ENCODE assay signal across 11 mouse cellular contexts in the genomic region with DNA sequence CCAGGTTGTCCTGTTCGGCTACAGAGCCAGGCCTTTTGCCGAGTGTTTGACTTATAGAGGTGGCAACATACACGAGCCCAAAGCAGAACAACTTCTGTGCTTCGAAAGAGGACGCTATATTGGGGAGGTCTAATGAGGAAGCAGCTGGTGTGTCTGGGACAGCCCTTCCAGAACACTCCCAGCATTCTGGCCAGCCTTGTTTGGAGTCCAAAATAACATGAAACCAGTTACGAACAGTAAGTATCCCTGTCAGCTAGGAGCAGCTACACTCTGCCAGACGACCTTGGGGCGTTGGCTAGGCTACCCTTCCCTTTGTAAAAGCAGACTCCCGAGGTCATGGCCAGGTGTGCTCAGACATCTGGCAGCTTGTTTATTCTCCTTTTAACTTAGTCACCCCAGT. TPM values are rescaled to one million over a fixed set of nuclear protein-coding genes. Genes with fewer than 3 reads are reported as not detected.
DNase-seq lines count a peak whose midpoint lies in the region; ATAC-seq lines count a peak whose summit lies in the region.
"Had no signal": no experiment of that assay in that cellular context is flagged by ENCODE, and none has a peak within 500 bp of the region (broad histone marks: within the 10 kb centered on the region; RNA-seq: fewer than 3 reads in every experiment).

No protein-coding gene starts in this region.

- ATAC-seq in erythroblast, adult 5-6 weeks (replicated peaks; ENCODE audit: low FRiP score, poor library complexity, severe bottlenecking) = no peak
- ATAC-seq: forebrain, embryonic 14.5 days; inflammation-experienced regulatory T-cells, adult 6 months had no signal

- peak; percentile 75 for DNase-seq in heart, adult 8-10 months (ENCODE audit: low spot score)
- DNase-seq in heart, postnatal 36 days = no peak
- peak; percentile 49 for DNase-seq in testis, postnatal 10 days (ENCODE audit: low spot score)
- no peak for DNase-seq in testis, postnatal 14 days (ENCODE audit: low spot score)
- DNase-seq in heart, postnatal 10 days = peak; percentile 60 to 66
- no peak for DNase-seq in cerebellum, postnatal 4 days (ENCODE audit: low spot score in 2 of 2)
- DNase-seq in cerebellum, adult 18-20 months = no peak

- intact Hi-C loops in heart, postnatal 36 days (cut with DNase I) = no loop called here
- intact Hi-C loops in heart, postnatal 10 days (cut with DNase I) = no loop called here

RNA-seq across cellular contexts. Expression of gene Rusc2, which starts 20.4 kb away (rescaled TPM):
- 10 to 100 TPM; 47.4 to 58.6 (median 48.9) TPM for total RNA-seq in heart, adult 8-10 months (2022)
- 10 to 100 TPM; 45.5 to 46.0 TPM for total RNA-seq in heart, postnatal 36 days (2021)
- total RNA-seq in heart, postnatal 10 days (2021) = 10 to 100 TPM; 42.9 to 61.4 TPM
- 0.63 TPM in 1 of 2 replicates, not detected in the other for total RNA-seq in erythroblast, adult 5-6 weeks (2015; ENCODE audit: low replicate concordance)
- 0.17 TPM in 1 of 2 replicates, not detected in the other for total RNA-seq in erythroblast, adult 5-6 weeks (2017; ENCODE audit: low replicate concordance)

RNA-seq across cellular contexts. Expression of gene Fam166b, which starts 26.7 kb away (rescaled TPM):
- total RNA-seq in heart, adult 8-10 months (2022) = not detected
- not detected for total RNA-seq in heart, postnatal 36 days (2021)
- under 1 TPM in 1 of 2 experiments, not detected in 1; 0.62 TPM for total RNA-seq in heart, postnatal 10 days (2021)
- not detected in 2 replicates for total RNA-seq in erythroblast, adult 5-6 weeks (2015; ENCODE audit: low replicate concordance)
- total RNA-seq in erythroblast, adult 5-6 weeks (2017; ENCODE audit: low replicate concordance) = not detected in 2 replicates
- total RNA-seq: adrenal gland, adult 18-20 months had no signal

RNA-seq across cellular contexts. Expression of gene Tesk1, which starts 39.5 kb away (rescaled TPM):
- total RNA-seq in heart, adult 8-10 months (2022) = 10 to 100 TPM; 31.3 to 38.2 (median 35.2) TPM
- total RNA-seq in heart, postnatal 36 days (2021) = 10 to 100 TPM; 32.8 to 33.4 TPM
- total RNA-seq in heart, postnatal 10 days (2021) = 10 to 100 TPM; 42.3 to 42.6 TPM
- 1.7 and 2.3 TPM in 2 replicates for total RNA-seq in erythroblast, adult 5-6 weeks (2015; ENCODE audit: low replicate concordance)
- total RNA-seq in erythroblast, adult 5-6 weeks (2017; ENCODE audit: low replicate concordance) = 0.98 and 1.5 TPM in 2 replicates

RNA-seq across cellular contexts. Expression of gene Cd72, which starts 52.2 kb away (rescaled TPM):
- total RNA-seq in heart, adult 8-10 months (2022) = 1 to 10 TPM in 1 of 4 experiments, under 1 TPM in 3; 0.24 to 1.1 (median 0.69) TPM
- 1 to 10 TPM in 1 of 2 experiments, under 1 TPM in 1; 0.89 to 1.6 TPM for total RNA-seq in heart, postnatal 36 days (2021)
- under 1 TPM; 0.45 to 0.60 TPM for total RNA-seq in heart, postnatal 10 days (2021)
- total RNA-seq in erythroblast, adult 5-6 weeks (2015; ENCODE audit: low replicate concordance) = 2.1 and 2.3 TPM in 2 replicates
- 0.43 and 7.9 TPM in 2 replicates for total RNA-seq in erythroblast, adult 5-6 weeks (2017; ENCODE audit: low replicate concordance)

Comparison
In these comparisons a context has a peak if more than half of its experiments do, and no peak if none do; other contexts are left out.
1. DNase-seq: peak in heart, adult 8-10 months (single experiment), testis, postnatal 10 days (single experiment) and heart, postnatal 10 days (2 of 2); none in heart, postnatal 36 days (0 of 2), testis, postnatal 14 days (single experiment), cerebellum, postnatal 4 days (0 of 2) and cerebellum, adult 18-20 months (0 of 2).
2. RNA of gene Rusc2, which starts 20.4 kb away (total RNA-seq): 42.9 to 61.4 TPM in heart, postnatal 10 days, 47.4 to 58.6 TPM in heart, adult 8-10 months and 45.5 to 46.0 TPM in heart, postnatal 36 days; 0.17 to 0.63 TPM in erythroblast, adult 5-6 weeks; every median in the first group is over 10 times any median in the second.
3. RNA of gene Tesk1, which starts 39.5 kb away (total RNA-seq): 42.3 to 42.6 TPM in heart, postnatal 10 days, 31.3 to 38.2 TPM in heart, adult 8-10 months and 32.8 to 33.4 TPM in heart, postnatal 36 days; 0.98 to 2.3 TPM in erythroblast, adult 5-6 weeks; every median in the first group is over 4 times any median in the second.